Mouse (Mus musculus) embryonic fibroblast, embryonic 13.5 days (primary cell): ENCODE data around the gene Ankrd13b.
A peak's percentile ranks its signal among the peaks of the same experiment; 100 is the strongest.

Experiments used
- CTCF ChIP-seq: IDR thresholded peaks from 2 replicates; pipeline ENCODE4 v1.5.1; 2011; ENCODE audit warnings: mild to moderate bottlenecking, control low read depth, low read length, moderate library complexity, borderline replicate concordance; ENCODE audit not compliant: insufficient read depth
- POLR2A ChIP-seq: IDR thresholded peaks from 2 replicates; pipeline ENCODE4 v1.6.1; 2011; ENCODE audit warnings: low read depth, mild to moderate bottlenecking, control low read depth, low read length, moderate library complexity

DNA sequence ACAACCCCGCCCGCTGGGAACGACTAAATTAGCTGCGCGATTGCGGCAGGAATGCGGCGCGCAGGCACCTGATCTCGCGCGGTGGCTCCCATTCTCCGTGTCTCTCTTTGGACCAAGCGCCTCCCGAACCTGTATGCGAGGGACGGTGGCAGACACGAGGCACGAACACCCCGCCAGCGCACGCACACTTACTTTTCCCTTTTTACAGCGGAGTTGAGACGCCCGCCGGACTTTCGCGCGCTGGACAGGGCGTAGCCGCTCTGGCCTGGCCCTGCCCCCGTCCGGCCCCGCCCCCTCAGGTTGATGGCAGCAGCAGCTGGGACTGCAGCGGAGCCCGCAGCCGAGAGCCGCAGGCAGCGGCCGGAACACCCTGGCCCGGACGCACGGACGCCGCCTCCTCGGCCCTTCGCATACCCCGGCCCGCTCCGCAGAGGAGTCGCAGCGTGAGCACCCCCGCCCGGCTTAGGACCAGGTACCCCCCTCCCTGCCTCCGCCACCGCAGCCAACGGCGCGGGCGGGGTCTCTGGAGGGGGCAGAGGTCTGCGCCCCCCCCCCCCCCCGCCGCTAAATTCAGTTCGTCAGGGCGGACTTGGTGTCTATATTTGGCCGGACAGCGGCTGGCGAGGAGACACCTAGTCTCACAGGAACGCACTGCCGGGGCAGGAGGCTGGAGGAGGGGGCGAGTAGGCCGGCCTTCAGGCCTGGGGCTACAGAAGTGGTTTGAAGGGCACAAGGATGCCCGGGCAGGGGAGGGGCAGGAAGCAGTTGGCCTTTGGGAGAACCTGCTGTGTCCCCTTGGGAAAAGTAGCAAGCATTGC, 27.0 kb downstream of the Ankrd13b start, which contains the start of gene Coro6:
- TF ChIP-seq POLR2A (0 out of 2 replicates have a peak, but pooled peaks have one; percentile 35), CTCF (no peak)
